Mouse (Mus musculus) left cerebral cortex, adult 18-20 months (tissue): ENCODE measurements at regions not wholly inside any gene's neighbourhood (a gene's known extent, or its start where the extent isn't known, plus 50 kb on each side); places are given as distances from the start of the nearest gene placed in this dataset.
A peak's percentile ranks its signal among the peaks of the same experiment; 100 is the strongest.

Experiments
- DNase-seq, 2 experiments: peaks; one replicate each; pipeline ENCODE4 v3.0.0; 2021 to 2022; ENCODE audit warnings: low spot score in 2 of 2, mixed read lengths in 1 of 2

GRCm38 (mm10) chr19:26473211-26473610 lies 131.6 kb upstream of the Smarca2 start:
- no peak for DNase-seq

GRCm38 (mm10) chr19:26475197-26475596 lies 129.7 kb upstream of the Smarca2 start:
- no peak for DNase-seq

GRCm38 (mm10) chr19:26475754-26476153 lies 129.1 kb upstream of the Smarca2 start:
- peak; percentile 4 to 29 for DNase-seq

DNA sequence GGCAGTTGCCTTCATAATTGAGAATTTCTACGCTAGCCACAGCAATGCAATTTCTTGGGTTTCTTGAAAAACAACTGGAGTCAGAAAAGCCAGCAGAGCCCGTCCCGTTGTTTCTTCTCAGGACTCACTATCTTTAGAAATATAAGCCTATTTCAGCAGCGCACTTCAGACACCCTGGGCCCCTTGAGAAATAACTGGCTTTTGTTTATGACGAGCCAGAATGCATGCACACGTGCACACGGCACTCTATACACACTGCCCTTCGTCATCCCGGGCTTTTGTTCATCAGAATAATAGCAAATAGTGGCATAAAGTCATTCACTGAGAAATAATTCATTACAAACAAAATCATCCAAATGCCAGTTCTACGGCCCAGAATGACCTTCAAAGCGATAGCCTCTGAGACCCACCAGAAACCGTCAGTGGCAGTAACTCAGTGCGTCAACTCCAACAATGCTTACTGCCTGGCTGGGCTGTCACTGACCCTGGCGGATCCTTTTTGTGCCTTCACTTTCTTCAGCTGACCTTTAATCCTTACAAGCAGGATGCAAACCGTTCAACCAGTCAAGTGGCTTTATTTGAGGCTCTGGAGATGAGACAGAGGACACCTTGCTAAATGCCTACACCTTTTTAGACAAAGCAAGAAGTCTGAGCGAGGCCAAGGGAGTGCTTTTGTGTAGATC lies 126.7 kb upstream of the Smarca2 start:
- DNase-seq, result no peak

GRCm38 (mm10) chr19:26484322-26484721 lies 120.5 kb upstream of the Smarca2 start:
- no peak for DNase-seq

DNA sequence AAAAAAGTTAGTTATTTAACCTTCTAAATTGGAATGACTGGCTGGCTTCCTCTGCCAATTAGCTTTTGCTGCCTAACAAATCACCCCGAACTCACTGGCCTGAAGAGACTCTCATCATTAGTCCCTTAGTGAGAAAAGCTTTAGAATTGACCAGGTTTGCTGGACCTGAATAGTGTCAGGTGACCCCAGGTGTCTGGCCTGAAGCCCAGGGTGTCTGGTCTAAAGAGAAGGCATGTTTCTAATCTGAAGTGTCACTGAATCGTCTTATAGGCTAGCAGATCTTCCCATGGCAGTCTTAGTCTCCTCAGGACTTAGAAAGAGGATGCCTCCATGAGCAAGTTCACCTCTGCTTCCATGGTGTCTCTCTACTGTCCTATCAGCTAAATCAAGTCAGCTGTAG lies 112.0 kb upstream of the Smarca2 start:
- DNase-seq, result no peak

- DNase-seq, result no peak
These were observed 103.8 kb upstream of the Smarca2 start for GRCm38 (mm10) chr19:26501064-26501463.

DNA sequence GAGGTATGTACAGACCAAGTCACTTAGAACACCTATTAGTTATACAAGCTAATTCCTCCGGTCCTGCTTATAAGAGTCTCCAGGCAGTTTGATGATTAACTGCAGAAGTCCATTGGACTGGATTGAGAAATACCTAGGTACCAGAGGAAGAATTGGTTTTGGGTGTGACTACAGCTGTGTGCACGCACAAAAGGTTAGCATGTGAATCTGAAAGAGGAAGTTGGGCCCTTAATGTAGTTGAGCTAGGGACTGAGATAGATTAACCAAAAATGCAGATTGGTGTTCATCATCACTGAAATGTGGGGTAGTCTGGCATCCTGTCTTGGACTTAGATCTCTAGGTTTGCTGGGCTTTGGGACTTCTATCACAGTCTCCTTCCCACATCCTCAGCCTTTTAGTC lies 100.8 kb upstream of the Smarca2 start:
- DNase-seq, result no peak

- no peak for DNase-seq
These were observed 98.0 kb upstream of the Smarca2 start for GRCm38 (mm10) chr19:26506802-26507201.

GRCm38 (mm10) chr19:26507986-26508385 lies 96.9 kb upstream of the Smarca2 start:
- DNase-seq, result no peak

DNA sequence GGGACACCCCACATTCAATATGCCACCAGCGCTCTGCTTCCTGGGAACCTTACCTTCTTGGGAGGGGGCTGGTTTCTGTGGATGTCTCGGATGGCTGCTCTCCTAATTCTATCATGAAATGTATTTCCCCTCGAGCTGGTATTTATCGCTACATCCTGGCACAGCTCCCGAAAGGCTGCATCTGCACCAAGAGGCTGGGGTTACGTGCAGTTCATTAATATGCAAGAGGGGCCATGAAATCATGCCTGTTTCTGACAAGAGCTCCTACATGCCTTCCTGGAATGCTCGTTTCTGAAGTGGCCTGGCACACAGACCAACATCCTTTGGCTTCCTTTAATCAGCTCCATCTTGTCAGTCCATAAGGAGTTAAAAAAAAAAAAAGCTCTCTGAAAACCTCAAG lies 96.2 kb upstream of the Smarca2 start:
- no peak for DNase-seq

DNA sequence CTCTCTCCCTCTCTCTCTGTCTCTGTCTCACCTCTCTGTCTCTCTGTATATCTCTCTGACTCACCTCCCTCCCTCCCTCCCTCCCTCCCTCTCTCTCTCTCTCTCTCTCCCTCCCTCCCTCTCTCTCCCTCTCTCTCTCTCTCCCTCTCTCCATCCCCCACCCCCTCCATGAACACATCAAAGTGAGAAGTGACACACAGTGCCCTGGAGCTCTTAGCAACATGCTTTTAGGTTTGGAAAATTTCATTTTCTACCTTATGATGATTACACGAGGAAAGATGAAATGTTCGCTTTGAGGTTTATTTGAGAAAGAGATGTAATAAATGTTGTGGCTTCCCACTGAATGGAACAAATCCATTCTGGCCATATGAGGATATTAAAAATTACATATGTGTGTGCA lies 95.6 kb upstream of the Smarca2 start:
- DNase-seq, result no peak

GRCm38 (mm10) chr19:26510185-26510584 lies 94.7 kb upstream of the Smarca2 start:
- no peak for DNase-seq

- no peak for DNase-seq
These were observed 94.0 kb upstream of the Smarca2 start for GRCm38 (mm10) chr19:26510887-26511286.

- DNase-seq, result no peak
These were observed 93.1 kb upstream of the Smarca2 start for GRCm38 (mm10) chr19:26511756-26512155.

- DNase-seq, result no peak
These were observed 80.3 kb upstream of the Smarca2 start for GRCm38 (mm10) chr19:26524583-26524982.

DNA sequence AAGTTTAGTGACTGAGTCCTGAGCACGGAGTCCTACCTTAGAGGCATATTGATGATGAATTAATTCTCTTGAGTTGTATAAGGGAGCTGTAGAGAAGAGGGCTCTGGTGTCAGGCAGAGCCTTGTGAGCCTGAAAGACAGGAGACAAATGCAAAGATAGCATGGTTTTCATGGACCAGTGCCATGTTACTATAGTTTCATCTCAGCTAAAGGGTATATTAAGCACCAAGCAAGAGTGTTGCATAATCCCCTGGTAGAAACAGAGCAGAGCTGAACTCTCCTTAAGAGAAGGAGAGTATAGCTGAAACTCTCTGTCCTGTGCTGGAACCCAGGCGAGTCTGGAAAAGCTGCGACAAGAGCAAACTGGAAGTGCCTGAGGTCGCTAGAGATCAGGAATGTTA lies 73.5 kb upstream of the Smarca2 start:
- DNase-seq, result no peak

GRCm38 (mm10) chr19:26532509-26532908 lies 72.3 kb upstream of the Smarca2 start:
- DNase-seq, result peak in 1 of 2 experiments; percentile 19

DNA sequence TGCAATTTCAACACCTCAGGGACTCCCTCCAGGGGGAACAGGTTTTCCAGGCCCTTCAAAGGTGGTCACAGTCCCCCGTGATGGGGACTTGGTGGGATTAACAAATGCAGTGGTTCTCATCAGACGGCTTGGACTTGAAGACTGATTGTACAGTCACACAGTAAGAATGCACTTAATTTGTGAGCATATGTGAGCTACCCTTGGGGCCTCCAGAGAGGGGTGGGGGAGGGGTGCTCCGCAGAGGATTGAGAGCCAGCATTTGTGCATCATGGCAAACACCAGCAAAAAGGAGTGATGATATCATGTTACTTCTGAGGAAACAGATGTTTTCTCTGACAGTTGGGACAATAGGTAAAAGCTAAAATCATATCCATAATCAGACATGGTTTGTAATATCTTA lies 59.2 kb upstream of the Smarca2 start:
- DNase-seq, result no peak

GRCm38 (mm10) chr19:26547522-26547921 lies 57.3 kb upstream of the Smarca2 start:
- DNase-seq, result no peak

DNA sequence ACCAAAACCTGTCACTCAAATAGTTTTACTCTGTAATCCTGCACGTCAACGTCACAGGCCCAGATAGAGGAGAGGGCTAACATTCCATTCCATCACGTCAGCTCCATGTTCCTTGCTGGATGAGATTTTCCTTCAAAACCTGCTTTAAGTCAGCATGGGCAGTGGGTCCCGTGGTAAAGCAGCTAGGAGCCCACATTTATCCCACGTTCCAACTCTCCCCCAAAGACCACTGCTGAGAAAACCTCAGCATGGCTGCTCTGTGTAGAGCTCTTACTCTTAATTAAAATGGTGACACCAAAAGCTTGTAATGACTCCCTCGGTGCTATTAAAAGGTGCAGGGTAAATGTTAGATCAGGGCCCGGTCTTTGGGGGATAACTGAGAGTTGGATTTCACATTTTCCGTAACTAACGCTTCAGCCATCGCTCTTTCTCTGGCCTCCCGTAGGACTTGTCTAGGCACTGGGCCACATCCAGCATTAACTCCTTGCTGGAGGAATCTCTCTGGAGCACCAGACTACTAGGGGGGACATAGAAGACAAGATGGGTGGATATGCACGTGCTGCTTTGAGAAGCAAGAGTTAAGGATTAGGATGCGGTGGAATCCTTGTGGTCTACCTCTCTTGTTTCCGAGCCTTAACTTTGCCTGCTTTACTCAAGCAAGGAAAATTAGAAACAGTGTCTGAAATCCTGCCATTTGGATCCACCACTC lies 56.1 kb upstream of the Smarca2 start:
- no peak for DNase-seq

GRCm38 (mm10) chr19:26550299-26550698 lies 54.6 kb upstream of the Smarca2 start:
- no peak for DNase-seq
